Mouse (Mus musculus) erythroblast, embryonic 14.5 days (primary cell): ENCODE measurements around the gene Lamtor1. TPM values are rescaled to one million over a fixed set of nuclear protein-coding genes. Genes with fewer than 3 reads are reported as not detected.
"Not testable (repeated sequence)": the region's sequence is repeated elsewhere in the genome, so short reads cannot be mapped to it uniquely, and the experiment has no call there.

ENCODE experiments used
- H3K27me3 ChIP-seq: 2 replicates; pipeline ENCODE4 v1.6.1; 2012; ENCODE audit warnings: inconsistent platforms; ENCODE audit not compliant: control insufficient read depth
- H3K36me3 ChIP-seq: 2 replicates; pipeline ENCODE4 v1.6.1; 2012; ENCODE audit warnings: mild to moderate bottlenecking, inconsistent platforms; ENCODE audit not compliant: control insufficient read depth
- H3K4me1 ChIP-seq: 2 replicates; pipeline ENCODE4 v1.6.1; 2012; ENCODE audit warnings: inconsistent platforms; ENCODE audit not compliant: control insufficient read depth
- H3K4me3 ChIP-seq: replicated peaks from 2 replicates; pipeline ENCODE3; 2012; ENCODE audit warnings: moderate library complexity, mild to moderate bottlenecking, inconsistent platforms
- H3K9me3 ChIP-seq: 2 replicates; pipeline ENCODE4 v1.6.1; 2012; ENCODE audit warnings: low read length, inconsistent platforms, mixed read lengths; ENCODE audit not compliant: control insufficient read depth
- GATA1 ChIP-seq: IDR thresholded peaks from 2 replicates; pipeline ENCODE4 v1.6.1; 2012; ENCODE audit warnings: low read length, inconsistent platforms, mixed read lengths
- TAL1 ChIP-seq: IDR thresholded peaks from 3 replicates; pipeline ENCODE4 v1.6.1; 2012; ENCODE audit warnings: low read length, inconsistent platforms, mixed read lengths
- polyA plus RNA-seq: library from polyadenylated mRNA; stranded (reverse); fragments of >175 nt; gene quantifications from 2 replicates; pipeline ENCODE4 v1.2.3, GENCODE M21; 2012

Gene Lamtor1
- polyA plus RNA-seq, 1 experiment, result 10.4 TPM

- Histone ChIP-seq H3K36me3 (peaks cover 70% of the 10 kb centered on the region), H3K4me1 (peaks cover 75% of the 10 kb centered on the region), H3K4me3 (no peak overlapping the region), H3K27me3 (no peaks in the 10 kb centered on the region), H3K9me3 (no peaks in the 10 kb centered on the region)
- no peak for TF ChIP-seq TAL1
These were observed 31.9 kb downstream of the Lamtor1 start for GRCm38 (mm10) chr7:101937569-101937968.

- Histone ChIP-seq H3K27me3 (no peaks in the 10 kb centered on the region), H3K9me3 (no peaks in the 10 kb centered on the region), H3K4me1 (peaks cover 73% of the 10 kb centered on the region), H3K36me3 (peaks cover 74% of the 10 kb centered on the region), H3K4me3 (no peak overlapping the region)
- TF ChIP-seq TAL1 (no peak), GATA1 (no peak)
These were observed 32.6 kb downstream of the Lamtor1 start for GRCm38 (mm10) chr7:101938348-101938747.

GRCm38 (mm10) chr7:101939758-101940157 lies 34.1 kb downstream of the Lamtor1 start:
- TF ChIP-seq GATA1 (no peak), TAL1 (no peak)
- Histone ChIP-seq H3K4me3 (no peak overlapping the region), H3K9me3 (no peaks in the 10 kb centered on the region; the same call in 1 of the 2 replicates), H3K4me1 (peaks cover 78% of the 10 kb centered on the region), H3K36me3 (peaks cover 83% of the 10 kb centered on the region), H3K27me3 (no peaks in the 10 kb centered on the region)

DNA sequence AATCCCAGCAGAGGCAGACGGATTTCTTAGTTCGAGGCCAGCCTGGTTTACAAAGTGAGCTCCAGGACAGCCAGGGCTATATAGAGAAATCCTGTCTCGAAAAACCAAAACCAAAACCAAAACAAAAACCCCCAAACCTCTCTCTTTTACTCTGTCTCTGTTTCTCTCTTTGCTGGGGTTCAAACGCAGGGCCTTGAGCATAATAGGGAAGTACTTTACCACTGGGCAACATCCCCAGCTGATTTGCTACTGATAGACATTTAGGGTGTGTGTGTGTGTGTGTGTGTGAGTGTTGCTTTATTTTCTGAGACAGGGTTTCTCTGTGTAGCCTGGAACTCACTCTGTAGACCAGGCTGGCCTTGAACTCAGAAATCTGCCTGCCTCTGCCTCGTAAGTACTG lies 43.3 kb downstream of the Lamtor1 start:
- H3K36me3 ChIP-seq, result peaks cover 52% of the 10 kb centered on the region
- not testable (repeated sequence) for H3K27me3 ChIP-seq, H3K4me3 ChIP-seq, H3K9me3 ChIP-seq
- H3K4me1 ChIP-seq, result peaks cover 46% of the 10 kb centered on the region

- Histone ChIP-seq H3K9me3 (no peaks in the 10 kb centered on the region), H3K4me3 (no peak overlapping the region), H3K27me3 (no peaks in the 10 kb centered on the region), H3K4me1 (peaks cover 45% of the 10 kb centered on the region), H3K36me3 (peaks cover 53% of the 10 kb centered on the region)
- TF ChIP-seq TAL1 (no peak), GATA1 (no peak)
These were observed 45.9 kb downstream of the Lamtor1 start for GRCm38 (mm10) chr7:101951648-101952047.

- no peaks in the 10 kb centered on the region for H3K9me3 ChIP-seq
- H3K36me3 ChIP-seq, result peaks cover 54% of the 10 kb centered on the region
- no peaks in the 10 kb centered on the region for H3K27me3 ChIP-seq
- TF ChIP-seq TAL1 (no peak), GATA1 (no peak)
- no peak overlapping the region for H3K4me3 ChIP-seq
- peaks cover 47% of the 10 kb centered on the region for H3K4me1 ChIP-seq
These were observed 46.4 kb downstream of the Lamtor1 start for GRCm38 (mm10) chr7:101952098-101952497.

GRCm38 (mm10) chr7:101954163-101954562 lies 48.5 kb downstream of the Lamtor1 start:
- TF ChIP-seq GATA1, result no peak
- no peak for TF ChIP-seq TAL1
- Histone ChIP-seq H3K4me3 (no peak overlapping the region), H3K36me3 (peaks cover 38% of the 10 kb centered on the region), H3K27me3 (no peaks in the 10 kb centered on the region), H3K9me3 (no peaks in the 10 kb centered on the region), H3K4me1 (peaks cover 34% of the 10 kb centered on the region)

DNA sequence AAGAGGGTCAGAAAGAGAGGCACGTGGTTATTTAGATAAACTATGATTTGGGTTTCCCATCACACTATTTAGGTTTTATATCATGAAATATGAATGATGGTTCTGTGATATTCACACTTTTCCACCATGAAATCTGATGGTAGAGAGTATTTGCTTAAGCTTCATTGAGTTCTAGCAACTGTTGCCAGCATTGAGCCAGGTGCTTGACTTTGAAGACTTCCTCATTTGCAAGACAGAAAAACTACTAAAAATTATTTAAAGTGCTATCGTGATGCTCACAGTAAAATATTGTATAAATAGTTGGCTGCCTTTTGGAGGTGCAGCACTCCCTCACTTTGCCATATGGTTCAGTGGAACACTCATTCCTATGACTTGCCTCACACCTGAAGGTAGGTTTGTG lies 49.6 kb downstream of the Lamtor1 start:
- no peak for TF ChIP-seq GATA1
- TF ChIP-seq TAL1, result no peak
- peaks cover 35% of the 10 kb centered on the region for H3K36me3 ChIP-seq
- H3K27me3 ChIP-seq, result no peaks in the 10 kb centered on the region
- H3K4me1 ChIP-seq, result peaks cover 37% of the 10 kb centered on the region
- H3K9me3 ChIP-seq, result no peaks in the 10 kb centered on the region
- no peak overlapping the region for H3K4me3 ChIP-seq

- TF ChIP-seq TAL1, result no peak
- no peak for TF ChIP-seq GATA1
- H3K4me1 ChIP-seq, result peaks cover 36% of the 10 kb centered on the region
- no peaks in the 10 kb centered on the region for H3K9me3 ChIP-seq
- H3K36me3 ChIP-seq, result peaks cover 35% of the 10 kb centered on the region
- no peak overlapping the region for H3K4me3 ChIP-seq
- no peaks in the 10 kb centered on the region for H3K27me3 ChIP-seq
These were observed 50.2 kb downstream of the Lamtor1 start for GRCm38 (mm10) chr7:101955862-101956261.

- Histone ChIP-seq H3K4me3 (no peak overlapping the region), H3K36me3 (peaks cover 35% of the 10 kb centered on the region), H3K9me3 (no peaks in the 10 kb centered on the region), H3K27me3 (no peaks in the 10 kb centered on the region), H3K4me1 (peaks cover 36% of the 10 kb centered on the region)
- TF ChIP-seq TAL1 (no peak), GATA1 (no peak)
These were observed 50.8 kb downstream of the Lamtor1 start for GRCm38 (mm10) chr7:101956481-101956880.
